In genomic region chr7:37362879-37363278, GRCm38 (mm10) we compare ENCODE assay signal across 10 mouse cellular contexts.
DNase-seq lines count a peak whose midpoint lies in the region; ATAC-seq and TF ChIP-seq lines count a peak whose summit lies in the region.
"Had no signal": no experiment of that assay in that cellular context is flagged by ENCODE, and none has a peak within 500 bp of the region (broad histone marks: within the 10 kb centered on the region; RNA-seq: fewer than 3 reads in every experiment).

No protein-coding gene starts in this region.

- H3K27ac ChIP-seq in kidney, embryonic 16.5 days (ENCODE audit: low read length): peak overlapping the region; percentile 22; the same call in 1 of the 2 replicates
- H3K27ac ChIP-seq in embryonic fibroblast, embryonic 13.5 days (ENCODE audit: insufficient read depth, low read length): peak overlapping the region; percentile 97
- peak overlapping the region; percentile 81 for H3K27ac ChIP-seq in intestine, embryonic 14.5 days (ENCODE audit: low read depth)
- no peak overlapping the region for H3K27ac ChIP-seq in neural tube, embryonic 12.5 days

- H3K9ac ChIP-seq in kidney, embryonic 16.5 days (replicated peaks; ENCODE audit: low read length): no peak overlapping the region
- no peak overlapping the region for H3K9ac ChIP-seq in intestine, embryonic 14.5 days (ENCODE audit: low read length)
- H3K9ac ChIP-seq in neural tube, embryonic 12.5 days: no peak overlapping the region

- no peaks in the 10 kb centered on the region for H3K27me3 ChIP-seq in kidney, embryonic 16.5 days (ENCODE audit: insufficient read depth, low read length)
- H3K27me3 ChIP-seq in intestine, embryonic 14.5 days (replicated peaks; ENCODE audit: control insufficient read depth, insufficient read depth, low read length): no peaks in the 10 kb centered on the region
- no peaks in the 10 kb centered on the region for H3K27me3 ChIP-seq in neural tube, embryonic 12.5 days (replicated peaks)

- TF ChIP-seq CTCF in embryonic fibroblast, embryonic 13.5 days (IDR thresholded peaks at IDR 0.05; ENCODE audit: borderline replicate concordance, insufficient read depth, low read length): no peak

- no peak for ATAC-seq in kidney, embryonic 16.5 days (ENCODE audit: low FRiP score, low TSS enrichment)
- no peak for ATAC-seq in intestine, embryonic 14.5 days (replicated peaks; ENCODE audit: low FRiP score, low TSS enrichment, low read depth)
- no peak for ATAC-seq in neural tube, embryonic 12.5 days (ENCODE audit: low FRiP score, low read depth)
- no peak for ATAC-seq in erythroblast, adult 5-6 weeks (replicated peaks; ENCODE audit: low FRiP score, poor library complexity, severe bottlenecking)
- ATAC-seq in erythroid progenitor cell, adult 5-6 weeks (replicated peaks; ENCODE audit: low FRiP score, poor library complexity, severe bottlenecking): no peak

- TF ChIP-seq POLR2A in embryonic fibroblast, embryonic 13.5 days (IDR thresholded peaks at IDR 0.05; ENCODE audit: low read depth, low read length): no peak

- peaks cover 25% of the 10 kb centered on the region for H3K4me1 ChIP-seq in kidney, embryonic 16.5 days (ENCODE audit: insufficient read depth, low read length)
- no peaks in the 10 kb centered on the region; the same call in none of the 2 replicates for H3K4me1 ChIP-seq in embryonic fibroblast, embryonic 13.5 days (ENCODE audit: control insufficient read depth, insufficient read depth, low read length)
- H3K4me1 ChIP-seq in intestine, embryonic 14.5 days (replicated peaks; ENCODE audit: control insufficient read depth, insufficient read depth, low read length): peaks cover 26% of the 10 kb centered on the region; the same call in 1 of the 2 replicates
- H3K4me1 ChIP-seq in neural tube, embryonic 12.5 days: peaks cover 25% of the 10 kb centered on the region

- no peak for DNase-seq in kidney, postnatal 4 days
- DNase-seq in intestine, embryonic 14.5 days (ENCODE audit: low spot score): no peak
- no peak for DNase-seq in gastrocnemius, postnatal 4 days (ENCODE audit: low spot score in 2 of 2)
- DNase-seq: adrenal gland, postnatal 36 days; heart, postnatal 14 days had no signal

- H3K36me3 ChIP-seq in kidney, embryonic 16.5 days (ENCODE audit: insufficient read depth, low read length): no peaks in the 10 kb centered on the region
- H3K36me3 ChIP-seq in intestine, embryonic 14.5 days (ENCODE audit: control insufficient read depth, insufficient read depth, low read length): no peaks in the 10 kb centered on the region
- no peaks in the 10 kb centered on the region for H3K36me3 ChIP-seq in neural tube, embryonic 12.5 days

- WGBS in kidney, embryonic 16.5 days: 30% methylated on average over 8 of the region's 8 CpGs
- WGBS in intestine, embryonic 14.5 days: 19% methylated on average over 8 of the region's 8 CpGs
- 25% methylated on average over 8 of the region's 8 CpGs for WGBS in neural tube, embryonic 12.5 days

- no peak overlapping the region for H3K4me3 ChIP-seq in kidney, embryonic 16.5 days (ENCODE audit: low read length)
- no peak overlapping the region for H3K4me3 ChIP-seq in embryonic fibroblast, embryonic 13.5 days (ENCODE audit: insufficient read depth, low read length)
- H3K4me3 ChIP-seq in intestine, embryonic 14.5 days (ENCODE audit: low read depth, low read length): no peak overlapping the region
- H3K4me3 ChIP-seq in neural tube, embryonic 12.5 days: no peak overlapping the region

- H3K9me3 ChIP-seq in kidney, embryonic 16.5 days (ENCODE audit: low read length): no peaks in the 10 kb centered on the region
- H3K9me3 ChIP-seq in intestine, embryonic 14.5 days (ENCODE audit: control insufficient read depth, low read length): no peaks in the 10 kb centered on the region
- no peaks in the 10 kb centered on the region for H3K9me3 ChIP-seq in neural tube, embryonic 12.5 days

- H3K4me2 ChIP-seq in kidney, embryonic 16.5 days (replicated peaks; ENCODE audit: low read depth, low read length): peak overlapping the region; percentile 78
- peak overlapping the region; percentile 58; the same call in 1 of the 2 replicates for H3K4me2 ChIP-seq in intestine, embryonic 14.5 days (ENCODE audit: low read length)
- peak overlapping the region; percentile 56; the same call in 1 of the 2 replicates for H3K4me2 ChIP-seq in neural tube, embryonic 12.5 days (replicated peaks)
